Mouse (Mus musculus): Measurements from ENCODE around the gene Glud1. TPM values are rescaled to one million over a fixed set of nuclear protein-coding genes. Genes with fewer than 3 reads are reported as not detected.
A peak's percentile ranks its signal among the peaks of the same experiment; 100 is the strongest.
"Not testable (repeated sequence)": the region's sequence is repeated elsewhere in the genome, so short reads cannot be mapped to it uniquely, and the experiment has no call there.

Gene Glud1
- total RNA-seq, 2 experiments from 2014 or later = 130 to 141 TPM

GRCm38 (mm10) chr14:34311021-34311631 lies 599 bp downstream of the Glud1 start:
- DNase-seq = peak; percentile 68 to 70
- intact Hi-C loops (cut with DNase I) = loop anchor here (2.0 to 5.0 kb wide), 3 partner anchors 39 to 191 kb away; partner anchors contain the start of gene Bmpr1a

- peak; percentile 29 to 35 for DNase-seq
- intact Hi-C loops (cut with DNase I) = loop anchor here (2.0 to 5.0 kb wide), 3 partner anchors 39 to 191 kb away; partner anchors contain the start of gene Bmpr1a
Measured at GRCm38 (mm10) chr14:34311691-34312090, 1.2 kb downstream of the Glud1 start.

GRCm38 (mm10) chr14:34312339-34313048 lies 2.0 kb downstream of the Glud1 start:
- no peak for DNase-seq
- intact Hi-C loops (cut with DNase I) = loop anchor here (5.0 kb wide), 2 partner anchors 40 to 190 kb away; partner anchors contain the start of gene Bmpr1a

GRCm38 (mm10) chr14:34313612-34314011 lies 3.1 kb downstream of the Glud1 start:
- no peak for DNase-seq
- intact Hi-C loops (cut with DNase I) = loop anchor here (5.0 kb wide), 2 partner anchors 41 to 189 kb away; partner anchors contain the start of gene Bmpr1a

GRCm38 (mm10) chr14:34314383-34314782 lies 3.9 kb downstream of the Glud1 start:
- intact Hi-C loops (cut with DNase I) = loop anchor here (5.0 kb wide), 2 partner anchors 42 to 188 kb away; partner anchors contain the start of gene Bmpr1a

GRCm38 (mm10) chr14:34314796-34315195 lies 4.3 kb downstream of the Glud1 start:
- no peak for DNase-seq
- intact Hi-C loops (cut with DNase I) = loop anchor here (5.0 kb wide), 2 partner anchors 42 to 188 kb away; partner anchors contain the start of gene Bmpr1a

More at GRCm38 (mm10) chr14:34314383-34314782, 3.9 kb downstream of the Glud1 start:
- not testable (repeated sequence) for DNase-seq

GRCm38 (mm10) chr14:34316346-34316745 lies 5.8 kb downstream of the Glud1 start:
- intact Hi-C loops (cut with DNase I) = no loop called here
- no peak for DNase-seq

GRCm38 (mm10) chr14:34317431-34317830 lies 6.9 kb downstream of the Glud1 start:
- DNase-seq = no peak
- intact Hi-C loops (cut with DNase I) = no loop called here

GRCm38 (mm10) chr14:34318113-34318512 lies 7.6 kb downstream of the Glud1 start:
- no peak for DNase-seq
- intact Hi-C loops (cut with DNase I) = no loop called here

GRCm38 (mm10) chr14:34323576-34324085 lies 13.1 kb downstream of the Glud1 start:
- intact Hi-C loops (cut with DNase I) = no loop called here
- DNase-seq = no peak

GRCm38 (mm10) chr14:34326606-34327005 lies 16.1 kb downstream of the Glud1 start:
- no peak for DNase-seq
- intact Hi-C loops (cut with DNase I) = no loop called here

GRCm38 (mm10) chr14:34327618-34328017 lies 17.1 kb downstream of the Glud1 start:
- intact Hi-C loops (cut with DNase I) = no loop called here
- DNase-seq = no peak

- intact Hi-C loops (cut with DNase I) = no loop called here
Measured at GRCm38 (mm10) chr14:34330657-34331158, 20.2 kb downstream of the Glud1 start.

GRCm38 (mm10) chr14:34331886-34332285 lies 21.4 kb downstream of the Glud1 start:
- intact Hi-C loops (cut with DNase I) = no loop called here
- no peak for DNase-seq

More at GRCm38 (mm10) chr14:34330657-34331158, 20.2 kb downstream of the Glud1 start:
- no peak for DNase-seq

- intact Hi-C loops (cut with DNase I) = no loop called here
- DNase-seq = no peak
Measured at GRCm38 (mm10) chr14:34332476-34332875, 21.9 kb downstream of the Glud1 start.

GRCm38 (mm10) chr14:34339446-34339845 lies 28.9 kb downstream of the Glud1 start:
- DNase-seq = no peak
- intact Hi-C loops (cut with DNase I) = no loop called here

GRCm38 (mm10) chr14:34341993-34342392 lies 31.5 kb downstream of the Glud1 start:
- DNase-seq = no peak
- intact Hi-C loops (cut with DNase I) = no loop called here

GRCm38 (mm10) chr14:34343078-34343477 lies 32.6 kb downstream of the Glud1 start:
- intact Hi-C loops (cut with DNase I) = no loop called here
- DNase-seq = no peak

- DNase-seq = no peak
- intact Hi-C loops (cut with DNase I) = no loop called here
Measured at GRCm38 (mm10) chr14:34344361-34344760, 33.8 kb downstream of the Glud1 start.

GRCm38 (mm10) chr14:34345771-34346566 lies 35.4 kb downstream of the Glud1 start:
- DNase-seq = no peak
- intact Hi-C loops (cut with DNase I) = no loop called here

All from heart, postnatal 10 days (tissue).